Comparison of ENCODE assay signal across 18 mouse cellular contexts in genomic region chr1:172337411-172338185, GRCm38 (mm10). TPM values are rescaled to one million over a fixed set of nuclear protein-coding genes. Genes with fewer than 3 reads are reported as not detected.
"Had no signal": no experiment of that assay in that cellular context is flagged by ENCODE, and none has a peak within 500 bp of the region (broad histone marks: within the 10 kb centered on the region; RNA-seq: fewer than 3 reads in every experiment).

No protein-coding gene starts in this region.

- H3K27ac ChIP-seq: limb, embryonic 15.5 days; liver, embryonic 12.5 days; midbrain, embryonic 10.5 days; neural tube, embryonic 12.5 days had no signal

- H3K4me3 ChIP-seq: limb, embryonic 15.5 days; liver, embryonic 12.5 days; midbrain, embryonic 10.5 days; neural tube, embryonic 12.5 days had no signal

- DNase-seq: kidney, postnatal 25 days; layer of hippocampus, adult 9-11 months; layer of hippocampus, postnatal 36 days; lung, embryonic 14.5 days; lung, postnatal 10 days; lung, postnatal 4 days; midbrain, embryonic 14.5 days; right cerebral cortex, adult 18-20 months; thymus, adult 18-20 months; thymus, postnatal 14 days had no signal

- ATAC-seq: liver, embryonic 12.5 days had no signal

RNA-seq across cellular contexts. Expression of gene Kcnj9, which starts 8.5 kb away (rescaled TPM):
- total RNA-seq: megakaryocyte, adult 5-6 weeks had no signal
- polyA plus RNA-seq: kidney, embryonic 16.5 days; limb, embryonic 11.5 days; liver, embryonic 12.5 days; stomach, embryonic 14.5 days had no signal

RNA-seq across cellular contexts. Expression of gene Atp1a2, which starts 39.7 kb away (rescaled TPM):
- total RNA-seq: megakaryocyte, adult 5-6 weeks had no signal
